Mouse (Mus musculus) lung, embryonic 16.5 days (tissue): Measurements from ENCODE around the gene Numb. TPM values are rescaled to one million over a fixed set of nuclear protein-coding genes. Genes with fewer than 3 reads are reported as not detected.

ENCODE experiments used
- ATAC-seq: fragments of 200-750 bp; cut with Nextera tagmentation; 2 replicates; pipeline ENCODE4 v1.8.0; 2017; ENCODE audit warnings: low read depth, mild to moderate bottlenecking, moderate library complexity
- H3K27ac ChIP-seq: fragments of 300-500 bp; sonication (generic); 2 replicates; pipeline ENCODE4 v1.5.1; 2014; ENCODE audit warnings: mild to moderate bottlenecking, control low read depth, low read length
- H3K27me3 ChIP-seq: fragments of 300-500 bp; sonication (generic); 2 replicates; pipeline ENCODE4 v1.6.1; 2014; ENCODE audit warnings: low read depth, low read length, mixed read lengths; ENCODE audit not compliant: control insufficient read depth, insufficient read depth
- H3K36me3 ChIP-seq: fragments of 300-500 bp; sonication (generic); 2 replicates; pipeline ENCODE4 v1.6.1; 2014; ENCODE audit warnings: low read length; ENCODE audit not compliant: control insufficient read depth, insufficient read depth
- H3K4me1 ChIP-seq: fragments of 300-500 bp; sonication (generic); replicated peaks from 2 replicates; pipeline ENCODE4 v1.6.1; 2014; ENCODE audit warnings: low read length, mixed read lengths; ENCODE audit not compliant: control insufficient read depth, insufficient read depth
- H3K4me2 ChIP-seq: fragments of 300-500 bp; sonication (generic); 2 replicates; pipeline ENCODE4 v1.6.1; 2014; ENCODE audit warnings: low read depth, low read length, control low read depth
- H3K4me3 ChIP-seq: fragments of 300-500 bp; sonication (generic); 2 replicates; pipeline ENCODE4 v1.5.1; 2014; ENCODE audit warnings: mild to moderate bottlenecking, low read length, control low read depth
- H3K9ac ChIP-seq: fragments of 300-500 bp; sonication (generic); 2 replicates; pipeline ENCODE4 v1.6.1; 2014; ENCODE audit warnings: low read length, control low read depth
- H3K9me3 ChIP-seq: fragments of 300-500 bp; sonication (generic); 2 replicates; pipeline ENCODE4 v1.6.1; 2016; ENCODE audit warnings: low read length; ENCODE audit not compliant: control insufficient read depth
- WGBS: fragments of 180-500 bp; shearing (Covaris S2); extraction: QIAGEN DNeasy Blood & Tissue Kit; methylation state at CpG from one replicate; pipeline ENCODE4 v1.1.7; 2014; 5-methylcytosine and 5-hydroxymethylcytosine counted together
- polyA plus RNA-seq: library from polyadenylated mRNA; unstranded; fragments of >200 nt; fragmentation: Nextera tagmentation; extraction: Ambion mirVana; gene quantifications from 2 replicates; pipeline ENCODE4 v1.2.1, GENCODE M21; 2015

Numb gene
- polyA plus RNA-seq, 1 experiment from 2014 or later, result 46.6 TPM

DNA sequence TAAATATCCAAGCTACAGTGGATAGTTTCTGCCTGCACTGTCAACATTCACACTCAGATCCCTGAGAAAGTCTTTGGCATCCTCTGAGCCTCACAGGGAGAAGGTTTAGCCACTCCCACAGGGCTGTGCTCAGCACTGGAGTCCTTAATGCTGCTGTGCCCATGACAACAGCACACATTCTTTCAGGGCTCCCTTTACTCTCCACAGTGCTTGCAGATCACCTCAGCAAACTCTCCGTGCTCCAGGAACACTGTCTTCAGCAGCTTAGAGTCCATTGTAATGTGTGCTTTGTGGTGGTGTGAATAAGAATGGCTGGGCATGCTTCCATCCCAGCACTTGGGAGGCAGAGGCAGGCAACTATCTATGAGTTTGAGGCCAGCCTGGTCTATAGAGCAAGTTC, 172.5 kb downstream of the Numb start:
- H3K9me3 ChIP-seq, result no peaks in the 10 kb centered on the region
- H3K27ac ChIP-seq, result no peak overlapping the region
- H3K4me1 ChIP-seq, result peaks cover 8% of the 10 kb centered on the region
- H3K4me2 ChIP-seq, result no peak overlapping the region
- H3K9ac ChIP-seq, result no peak overlapping the region
- no peak overlapping the region for H3K4me3 ChIP-seq
- no peaks in the 10 kb centered on the region for H3K36me3 ChIP-seq
- no peaks in the 10 kb centered on the region for H3K27me3 ChIP-seq
- ATAC-seq, result no peak
- 44% methylated on average over 1 of the region's 1 CpGs for WGBS

Other genes with a start within 250 kb of the Numb start
- 54.3 and 56.6 TPM in 2 replicates for gene Psen1, start 233.8 kb downstream of the Numb start, polyA plus RNA-seq
- 1.0 and 1.3 TPM in 2 replicates for gene Papln, start 158.3 kb downstream of the Numb start, polyA plus RNA-seq
- 8.1 and 8.9 TPM in 2 replicates for gene Riox1, start 28.7 kb upstream of the Numb start, polyA plus RNA-seq
- not detected in 2 replicates for gene Heatr4, start 62.9 kb upstream of the Numb start, polyA plus RNA-seq
- 40.9 and 43.6 TPM in 2 replicates for gene Acot2, start 65.9 kb upstream of the Numb start, polyA plus RNA-seq
- gene Acot1, start 87.6 kb upstream of the Numb start, polyA plus RNA-seq, result 82.2 and 86.7 TPM in 2 replicates
- 0.47 and 0.58 TPM in 2 replicates for gene Acot4, start 116.4 kb upstream of the Numb start, polyA plus RNA-seq
- not detected in 2 replicates for gene Gm49366, start 117.0 kb upstream of the Numb start, polyA plus RNA-seq
- 0.11 and 0.29 TPM in 2 replicates for gene Acot3, start 130.2 kb upstream of the Numb start, polyA plus RNA-seq
- gene Acot5, start 147.4 kb upstream of the Numb start, polyA plus RNA-seq, result not detected in 2 replicates
- 1.1 and 1.8 TPM in 2 replicates for gene Acot6, start 178.7 kb upstream of the Numb start, polyA plus RNA-seq
- gene Dnal1, start 192.4 kb upstream of the Numb start, polyA plus RNA-seq, result 5.7 and 8.6 TPM in 2 replicates
- 2.0 and 2.2 TPM in 2 replicates for gene Pnma1, start 226.6 kb upstream of the Numb start, polyA plus RNA-seq